Mouse (Mus musculus): ENCODE measurements at regions not wholly inside any gene's neighbourhood (a gene's known extent, or its start where the extent isn't known, plus 50 kb on each side); places are given as distances from the start of the nearest gene placed in this dataset.

- no peak for DNase-seq (ENCODE audit: low spot score)
Observed at GRCm38 (mm10) chr10:99367757-99368156, 104.7 kb downstream of the Dusp6 start.

DNA sequence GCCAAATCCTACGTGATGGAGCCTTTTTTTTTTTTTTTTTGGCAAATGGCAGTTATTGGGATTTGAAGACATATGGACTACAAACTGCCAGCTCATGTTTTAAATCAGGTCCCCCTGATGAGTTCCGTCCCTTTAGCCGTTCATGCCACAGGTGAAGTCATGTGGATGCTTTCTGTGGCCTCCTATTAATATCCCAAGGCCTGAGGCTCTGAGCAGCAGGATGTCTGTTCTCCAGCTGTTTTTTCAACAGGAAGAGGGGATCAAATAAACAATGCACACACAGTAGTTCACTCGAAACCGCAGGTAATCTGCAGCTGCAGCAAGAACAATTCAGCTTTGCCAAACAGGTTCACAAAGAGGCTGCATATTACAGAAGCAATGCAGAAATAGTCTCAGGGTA lies 112.1 kb downstream of the Dusp6 start:
- no peak for DNase-seq (ENCODE audit: low spot score)

- no peak for DNase-seq (ENCODE audit: low spot score)
Observed at GRCm38 (mm10) chr10:99376430-99376829, 113.4 kb downstream of the Dusp6 start.

DNA sequence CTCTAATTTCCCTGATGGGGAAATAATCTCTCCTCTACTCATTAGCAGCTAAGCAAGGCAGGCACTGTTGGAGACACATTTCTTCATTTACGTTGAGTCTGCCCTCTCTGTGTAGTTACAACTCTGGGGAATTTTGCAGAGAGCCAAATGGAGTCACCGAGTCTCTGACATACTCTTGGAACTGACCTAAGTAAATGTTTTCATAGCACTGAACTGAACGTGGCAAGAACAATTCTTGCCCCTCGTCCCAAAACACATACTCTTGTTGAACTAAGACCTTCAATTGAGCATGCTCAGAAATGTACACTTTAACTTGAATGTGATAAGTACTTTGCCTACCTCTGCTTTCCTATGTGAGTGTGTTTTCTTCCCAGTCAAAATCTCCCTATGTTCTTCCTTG lies 114.5 kb downstream of the Dusp6 start:
- DNase-seq (ENCODE audit: low spot score): no peak

DNA sequence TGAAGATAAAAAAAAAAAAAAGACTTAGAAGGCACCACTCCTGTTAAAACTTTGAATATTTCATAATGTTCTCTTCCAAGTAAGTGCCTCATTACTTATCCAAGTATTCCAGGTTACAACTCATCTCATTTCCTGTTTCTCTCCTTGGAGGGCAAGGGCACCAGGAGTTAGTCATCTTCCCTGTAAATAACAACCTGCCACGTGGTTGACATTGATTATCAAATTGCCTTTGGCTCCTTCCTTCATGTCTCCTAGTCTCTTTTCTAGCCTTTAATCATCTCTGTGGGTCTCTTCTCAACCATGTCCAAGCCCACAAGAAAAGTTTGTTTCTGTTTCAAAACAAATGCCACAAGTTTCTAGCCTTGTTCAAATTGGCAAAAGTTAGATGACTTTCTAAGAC lies 116.1 kb downstream of the Dusp6 start:
- DNase-seq (ENCODE audit: low spot score): no peak

- DNase-seq (ENCODE audit: low spot score): no peak
Observed at GRCm38 (mm10) chr10:99380170-99380569, 117.1 kb downstream of the Dusp6 start.

DNA sequence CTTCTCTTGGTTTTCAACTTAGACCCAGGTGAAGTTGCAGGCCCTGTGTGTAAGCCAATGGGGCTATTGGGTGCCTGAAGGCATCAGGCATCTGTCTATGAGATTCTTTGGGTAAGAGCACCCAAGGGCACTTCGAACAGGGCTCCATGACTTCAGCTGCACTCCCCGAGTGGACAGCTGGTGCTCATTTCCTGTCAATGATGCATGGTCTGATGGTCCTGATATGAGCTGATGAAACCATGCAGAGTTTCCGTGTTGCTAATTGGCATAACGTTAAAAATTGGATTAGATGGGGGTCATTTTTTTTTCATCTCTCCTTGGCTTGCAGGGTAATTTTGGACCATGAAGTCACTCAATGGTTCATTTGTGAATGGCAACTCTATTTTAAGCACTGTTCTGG lies 120.0 kb downstream of the Dusp6 start:
- DNase-seq (ENCODE audit: low spot score): no peak

DNA sequence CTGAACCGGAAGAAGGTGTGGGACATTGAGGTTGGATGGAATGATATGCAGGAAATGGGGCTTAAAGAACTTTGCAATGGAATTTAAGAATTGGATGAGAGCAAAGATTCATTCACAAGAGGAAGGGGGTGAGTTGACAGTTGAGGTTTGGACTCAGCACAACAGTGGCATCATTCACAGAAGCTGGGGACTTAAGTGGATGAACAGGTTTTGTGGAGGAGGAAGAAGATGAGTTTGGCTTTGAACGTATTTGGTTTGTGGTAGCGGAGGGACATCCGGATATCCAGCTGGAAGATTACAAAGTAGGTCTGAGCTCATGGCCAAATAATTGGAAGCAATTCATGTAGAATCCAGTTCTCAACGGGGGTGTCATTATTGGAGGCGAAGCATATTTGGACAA lies 121.3 kb downstream of the Dusp6 start:
- no peak for DNase-seq (ENCODE audit: low spot score)

- no peak for DNase-seq (ENCODE audit: low spot score)
Observed at GRCm38 (mm10) chr10:99384851-99385250, 121.8 kb downstream of the Dusp6 start.

GRCm38 (mm10) chr10:99385854-99386253 lies 122.8 kb downstream of the Dusp6 start:
- no peak for DNase-seq (ENCODE audit: low spot score)

GRCm38 (mm10) chr10:99388526-99388925 lies 125.5 kb downstream of the Dusp6 start:
- DNase-seq (ENCODE audit: low spot score): no peak

GRCm38 (mm10) chr10:99388986-99389385 lies 126.0 kb downstream of the Dusp6 start:
- DNase-seq (ENCODE audit: low spot score): no peak

DNA sequence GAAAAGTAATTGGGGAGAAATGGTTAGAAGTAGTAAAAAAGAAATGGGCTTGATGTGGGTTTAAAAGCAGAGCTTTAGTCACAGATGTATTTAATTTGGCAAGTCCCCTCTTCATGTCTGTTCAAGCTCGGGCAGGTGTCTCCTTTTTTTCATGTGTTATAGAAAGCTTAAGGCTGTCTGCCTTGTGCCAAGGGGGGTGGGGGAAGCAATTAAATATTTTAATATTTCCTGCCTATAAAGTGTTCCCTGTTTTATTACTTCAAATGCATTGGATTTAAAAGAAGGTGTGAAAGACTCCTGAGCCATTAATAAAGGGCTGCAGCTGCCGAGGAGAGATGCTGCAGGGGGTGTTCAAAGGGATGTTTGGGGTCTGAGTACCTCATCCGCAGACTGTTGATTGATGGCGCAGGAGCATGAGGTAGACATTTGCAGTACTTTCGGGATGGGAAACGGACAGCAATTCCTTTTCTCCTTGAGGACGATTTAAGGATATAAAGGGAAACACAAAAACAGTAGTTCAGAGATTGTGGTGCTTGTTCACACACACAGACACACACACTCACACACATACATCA lies 127.7 kb downstream of the Dusp6 start:
- DNase-seq (ENCODE audit: low spot score): no peak

DNA sequence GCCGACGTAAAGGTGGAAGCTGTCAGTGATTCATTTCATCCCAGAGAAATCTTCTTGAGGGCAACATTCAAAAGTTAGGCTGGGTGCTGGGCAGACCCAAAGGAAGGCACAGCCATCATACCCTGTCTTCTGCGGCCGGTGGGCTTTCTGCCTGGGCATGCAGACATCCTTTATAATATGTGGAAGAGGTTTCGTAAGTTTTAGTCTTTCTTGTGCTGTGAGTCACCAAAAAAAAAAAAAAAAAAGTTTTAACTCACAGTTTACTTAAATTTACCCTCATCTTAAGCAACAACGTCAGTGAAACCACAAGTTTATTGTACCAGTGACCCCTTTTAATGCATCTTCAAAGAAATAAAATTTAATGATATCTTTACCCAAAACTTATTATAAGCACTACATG lies 128.7 kb downstream of the Dusp6 start:
- no peak for DNase-seq (ENCODE audit: low spot score)

GRCm38 (mm10) chr10:99392979-99393378 lies 129.9 kb downstream of the Dusp6 start:
- DNase-seq (ENCODE audit: low spot score): no peak

DNA sequence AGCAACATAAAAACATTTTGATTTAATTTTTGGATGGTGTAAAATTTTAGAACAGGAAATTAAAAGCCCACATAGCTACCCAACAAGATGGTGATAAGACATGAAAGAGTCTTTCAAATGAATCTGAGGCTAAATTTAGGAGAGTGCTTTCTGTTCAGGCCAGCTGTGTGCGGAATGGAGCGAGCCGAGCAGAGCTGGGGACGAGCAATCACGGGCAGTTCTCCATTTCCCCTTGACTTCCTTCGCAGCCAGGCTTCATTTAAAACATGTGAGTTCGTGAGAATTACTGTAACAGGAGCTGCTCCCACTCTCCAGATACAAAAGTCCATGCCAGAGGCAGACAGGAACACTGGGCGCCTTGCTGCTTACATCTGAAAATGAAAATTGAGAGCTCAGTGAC lies 130.5 kb downstream of the Dusp6 start:
- DNase-seq (ENCODE audit: low spot score): no peak

- no peak for DNase-seq (ENCODE audit: low spot score)
Observed at GRCm38 (mm10) chr10:99395411-99395810, 132.4 kb downstream of the Dusp6 start.

DNA sequence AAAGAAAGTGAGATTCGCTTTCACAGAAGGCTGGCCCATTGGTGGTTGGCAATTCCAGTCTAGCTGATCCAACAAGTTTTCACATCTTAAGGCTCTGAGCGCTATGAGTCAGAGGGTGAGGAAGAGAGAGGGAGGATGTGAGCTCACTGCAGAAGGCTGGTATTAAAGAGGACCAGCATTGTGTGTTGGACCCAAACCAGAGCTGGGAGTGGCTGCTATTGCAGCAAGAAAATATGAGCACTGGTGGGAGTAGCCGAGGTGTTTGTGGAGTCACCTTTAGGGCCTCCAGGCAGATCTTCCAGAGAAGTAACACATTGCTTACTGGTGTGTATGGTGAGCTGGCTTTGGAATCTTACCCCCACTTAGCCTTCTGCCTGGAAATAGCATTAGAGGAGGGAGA lies 133.6 kb downstream of the Dusp6 start:
- no peak for DNase-seq (ENCODE audit: low spot score)

DNA sequence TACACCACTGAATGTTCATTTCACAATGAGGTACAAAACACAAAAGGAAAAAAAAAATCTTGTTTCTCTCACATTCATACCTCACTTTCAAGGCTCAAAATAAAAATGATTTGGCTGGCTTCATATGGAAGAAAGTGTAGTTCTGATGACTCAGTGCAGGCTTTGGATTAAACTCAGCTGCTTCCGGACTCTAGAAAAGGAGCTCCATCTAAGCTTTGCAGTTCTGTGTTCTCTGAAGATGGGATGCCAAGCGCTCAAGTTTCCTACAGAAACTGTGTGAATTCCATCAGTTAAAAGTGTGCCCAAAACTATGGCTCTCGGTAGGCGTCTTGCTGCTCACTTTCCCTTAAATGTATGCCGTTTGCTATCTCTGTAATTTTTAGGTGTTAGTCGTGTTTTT lies 137.0 kb downstream of the Dusp6 start:
- DNase-seq (ENCODE audit: low spot score): no peak

DNA sequence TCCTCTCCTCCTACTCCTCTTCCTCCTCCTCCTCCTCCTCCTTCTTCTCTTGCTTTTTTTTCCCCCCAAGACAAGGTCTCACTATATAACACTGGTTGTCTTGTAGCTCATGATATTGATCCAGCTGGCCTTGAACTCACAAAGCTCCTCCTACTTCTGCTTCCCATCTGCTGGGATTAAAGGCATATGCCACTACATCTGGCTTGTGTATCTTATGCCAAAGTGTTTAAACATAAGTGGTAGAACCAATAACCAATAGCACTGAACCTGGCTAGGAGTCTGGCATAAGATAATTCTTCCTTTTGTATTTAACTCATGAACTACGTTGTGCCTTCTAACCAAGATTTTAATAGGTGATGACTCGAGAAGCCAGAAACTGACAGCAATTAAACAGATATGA lies 143.7 kb downstream of the Dusp6 start:
- no peak for DNase-seq (ENCODE audit: low spot score)

DNA sequence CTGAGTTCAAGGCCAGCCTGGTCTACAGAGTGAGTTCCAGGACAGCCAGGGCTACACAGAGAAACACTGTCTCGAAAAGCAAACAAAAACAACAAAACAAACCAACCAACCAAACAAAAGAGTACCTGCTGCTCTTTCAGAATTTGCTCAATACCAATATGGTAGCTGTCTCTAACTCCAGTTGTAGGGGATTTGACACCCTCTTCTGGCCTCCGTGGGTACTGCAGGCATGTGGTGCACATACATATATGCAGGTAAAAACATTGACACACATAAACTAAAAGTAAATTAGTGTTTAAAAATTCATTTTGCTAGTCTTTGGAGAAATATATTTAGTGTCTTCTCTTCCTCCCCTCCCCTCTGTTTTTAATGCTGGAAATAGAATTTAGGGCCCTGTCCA lies 145.8 kb downstream of the Dusp6 start:
- DNase-seq (ENCODE audit: low spot score): no peak

DNA sequence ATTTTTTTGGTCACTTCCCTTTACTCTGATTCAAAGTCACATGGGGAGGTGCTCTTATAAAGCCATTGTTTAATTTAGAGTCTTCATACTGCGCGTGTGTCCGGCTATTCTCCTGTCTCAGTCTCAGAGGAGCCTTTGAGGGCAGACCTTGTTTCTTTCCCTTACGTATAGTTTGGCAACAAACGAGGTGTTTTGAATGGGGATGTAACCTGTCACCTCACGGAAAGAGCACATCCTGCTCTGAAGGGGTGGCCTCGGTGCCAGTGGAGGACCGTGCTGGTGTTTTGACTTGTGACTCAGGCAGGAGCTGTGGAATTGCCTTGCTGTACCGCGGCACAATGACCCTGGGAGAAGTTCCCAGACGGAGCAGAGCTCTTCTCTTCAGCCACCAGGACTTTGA lies 146.7 kb downstream of the Dusp6 start:
- DNase-seq (ENCODE audit: low spot score): no peak

GRCm38 (mm10) chr10:99410754-99411153 lies 147.7 kb downstream of the Dusp6 start:
- peak; percentile 9 for DNase-seq (ENCODE audit: low spot score)

DNA sequence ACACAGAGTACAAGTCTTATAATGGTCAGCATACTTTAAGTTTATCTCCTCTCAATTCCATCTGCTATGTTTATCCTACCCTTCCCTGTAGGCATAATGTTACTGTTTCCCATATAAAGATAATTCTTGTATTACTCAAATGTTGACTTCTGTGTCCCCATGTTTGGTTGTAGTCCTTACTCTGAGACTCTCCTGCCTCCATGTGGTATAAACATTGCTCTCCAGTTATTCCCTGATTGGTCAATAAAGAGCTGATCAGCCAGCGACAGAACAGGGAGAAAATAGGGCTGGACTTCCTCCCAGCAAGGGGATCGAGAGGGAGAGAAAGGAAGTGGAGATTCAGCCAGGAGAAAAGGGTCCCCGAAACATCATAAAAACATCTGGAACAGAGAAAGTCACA lies 150.4 kb downstream of the Dusp6 start:
- DNase-seq (ENCODE audit: low spot score): no peak

- no peak for DNase-seq (ENCODE audit: low spot score)
Observed at GRCm38 (mm10) chr10:99416271-99416670, 153.2 kb downstream of the Dusp6 start.

All from yolk sac, embryonic 10.5 days (tissue).